Mouse (Mus musculus): ENCODE data around the gene Mrgpra2a. TPM values are rescaled to one million over a fixed set of nuclear protein-coding genes. Genes with fewer than 3 reads are reported as not detected.
"Not testable (repeated sequence)": the region's sequence is repeated elsewhere in the genome, so short reads cannot be mapped to it uniquely, and the experiment has no call there.

Mrgpra2a gene
- polyA plus RNA-seq (2012; rRNA removed): not detected in 2 replicates

DNA sequence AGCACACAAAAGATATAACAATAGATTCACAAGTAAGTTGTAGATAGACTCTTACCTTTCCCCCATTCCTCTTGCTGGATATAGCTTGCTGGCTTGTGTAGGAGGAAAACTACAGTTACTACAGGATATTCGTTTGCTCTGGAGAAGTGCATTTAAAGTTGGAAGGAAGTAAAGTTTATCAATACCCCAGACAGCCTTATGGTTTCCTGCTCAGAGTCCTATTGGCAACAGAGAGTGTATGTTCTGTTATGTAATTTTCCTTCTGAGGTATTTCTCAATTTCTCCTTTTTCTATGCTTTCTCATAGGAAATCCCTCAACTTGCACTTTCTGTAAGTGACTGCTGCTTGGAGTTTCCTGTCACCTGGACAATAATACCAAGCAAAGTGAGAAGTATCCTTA, at the start of gene Mrgpra2a:
Gene Mrgpra2a, minus strand, starts transcription at position 125 of the 400 bp plus-strand sequence.
- DNase-seq (ENCODE audit: low read depth): not testable (repeated sequence)

- DNase-seq (ENCODE audit: low read depth): not testable (repeated sequence)
Measured at GRCm38 (mm10) chr7:47491266-47491665, 39.3 kb upstream of the Mrgpra2a start.

- DNase-seq (ENCODE audit: low read depth): not testable (repeated sequence)
Measured at GRCm38 (mm10) chr7:47489438-47489837, 37.5 kb upstream of the Mrgpra2a start.

DNA sequence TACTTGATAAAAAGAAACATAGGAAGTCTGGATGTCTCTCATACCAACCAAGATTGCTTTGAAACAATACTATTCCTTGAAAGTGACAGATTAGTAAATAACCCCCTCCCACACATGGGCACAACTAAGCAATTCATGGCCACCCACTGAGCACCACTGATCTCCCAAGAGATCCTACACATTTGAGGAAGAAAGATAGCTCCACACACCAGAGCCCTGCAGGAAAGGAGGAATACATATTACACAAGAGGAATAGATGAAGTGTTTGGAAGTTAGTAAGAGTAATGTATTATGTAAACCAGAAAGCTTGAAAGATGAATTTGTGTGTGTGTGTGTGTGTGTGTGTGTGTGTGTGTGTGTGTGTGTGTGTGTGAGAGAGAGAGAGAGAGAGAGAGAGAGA, 31.2 kb upstream of the Mrgpra2a start:
- DNase-seq (ENCODE audit: low read depth): not testable (repeated sequence)

DNA sequence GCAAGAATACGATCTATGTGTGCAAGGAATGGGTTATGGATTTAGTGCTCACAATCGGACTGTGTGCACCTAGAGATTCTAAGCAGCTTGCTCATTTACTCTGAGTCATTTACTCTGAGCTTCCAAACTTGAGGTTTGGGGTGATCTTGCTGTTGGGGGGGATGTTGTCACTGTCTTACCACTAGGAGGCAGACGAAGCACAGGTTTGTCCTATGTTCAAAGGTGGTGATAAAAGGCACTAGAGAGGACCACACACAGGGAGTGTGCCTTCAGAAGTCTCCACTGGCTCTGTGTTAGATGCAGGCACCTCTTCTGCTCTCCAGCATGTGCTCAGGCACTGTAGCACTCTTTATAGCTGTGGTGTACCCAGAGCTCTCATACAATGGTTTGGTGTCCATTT, 22.0 kb upstream of the Mrgpra2a start:
- DNase-seq (ENCODE audit: low read depth): not testable (repeated sequence)

- not testable (repeated sequence) for DNase-seq (ENCODE audit: low read depth)
Measured at GRCm38 (mm10) chr7:47465278-47465981, 13.5 kb upstream of the Mrgpra2a start.

DNA sequence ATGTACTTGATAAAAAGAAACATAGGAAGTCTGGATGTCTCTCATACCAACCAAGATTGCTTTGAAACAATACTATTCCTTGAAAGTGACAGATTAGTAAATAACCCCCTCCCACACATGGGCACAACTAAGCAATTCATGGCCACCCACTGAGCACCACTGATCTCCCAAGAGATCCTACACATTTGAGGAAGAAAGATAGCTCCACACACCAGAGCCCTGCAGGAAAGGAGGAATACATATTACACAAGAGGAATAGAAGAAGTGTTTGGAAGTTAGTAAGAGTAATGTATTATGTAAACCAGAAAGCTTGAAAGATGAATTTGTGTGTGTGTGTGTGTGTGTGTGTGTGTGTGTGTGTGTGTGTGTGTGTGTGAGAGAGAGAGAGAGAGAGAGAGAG, 6.2 kb downstream of the Mrgpra2a start:
- not testable (repeated sequence) for DNase-seq (ENCODE audit: low read depth)

GRCm38 (mm10) chr7:47436463-47436862, 15.5 kb downstream of the Mrgpra2a start:
- not testable (repeated sequence) for DNase-seq (ENCODE audit: low read depth)

- not testable (repeated sequence) for DNase-seq (ENCODE audit: low read depth)
Measured at GRCm38 (mm10) chr7:47427815-47428508, 24.0 kb downstream of the Mrgpra2a start.

DNA sequence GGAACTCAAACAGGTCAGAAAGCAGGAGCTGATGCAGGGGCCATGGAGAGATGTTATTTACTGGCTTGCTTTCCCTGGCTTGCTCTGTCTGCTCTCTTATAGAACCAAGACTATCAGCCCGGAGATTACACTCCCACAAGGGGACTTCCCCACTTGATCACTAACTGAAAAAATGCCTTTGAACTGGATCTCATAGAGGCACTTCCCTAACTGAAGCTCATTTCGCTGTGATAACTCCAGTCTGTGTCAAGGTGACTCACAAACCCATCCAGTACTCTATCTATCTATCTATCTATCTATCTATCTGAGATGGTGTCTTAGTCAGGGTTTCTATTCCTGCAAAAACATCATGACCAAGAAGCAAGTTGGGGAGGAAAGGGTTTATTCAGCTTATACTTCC, 41.3 kb downstream of the Mrgpra2a start:
- DNase-seq (ENCODE audit: low read depth): no peak

DNA sequence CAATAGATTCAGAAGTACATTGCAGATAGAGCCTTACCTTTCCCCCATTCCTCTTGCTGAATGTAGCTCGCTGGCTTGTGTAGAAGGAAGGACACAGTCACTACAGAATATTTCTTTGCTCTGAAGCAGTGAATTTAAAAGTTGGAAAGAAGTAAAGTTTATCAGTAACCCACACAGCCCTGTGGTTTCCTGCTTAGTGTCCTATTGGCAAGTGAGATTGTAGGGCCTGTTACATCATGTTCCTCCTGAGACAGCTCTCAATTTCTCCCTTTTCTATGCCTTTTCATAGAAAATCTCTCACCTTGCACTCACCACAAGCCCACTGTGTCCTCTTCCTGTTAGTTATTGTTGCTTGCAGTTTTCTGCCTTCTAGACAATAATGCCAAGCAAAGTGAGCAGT, 42.4 kb downstream of the Mrgpra2a start:
- DNase-seq (ENCODE audit: low read depth): no peak

DNA sequence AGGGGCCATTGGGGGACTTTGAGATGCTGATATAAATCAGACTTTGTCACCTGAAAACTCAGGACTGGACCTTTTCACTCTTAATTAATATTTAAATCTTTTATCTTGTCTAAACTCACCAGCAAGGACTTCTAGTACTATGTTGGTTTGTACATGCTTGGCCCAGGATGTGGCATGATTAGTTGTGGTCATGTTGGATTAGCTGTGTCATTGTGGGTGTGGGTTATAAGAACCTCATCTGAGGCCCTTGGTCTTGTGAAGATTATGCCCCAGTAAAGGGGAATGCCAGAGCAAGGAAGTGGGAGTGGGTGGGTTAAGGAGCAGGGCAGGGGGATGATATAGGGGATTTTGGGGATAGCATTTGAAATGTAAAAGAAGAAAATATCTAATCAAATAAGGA, 50.8 kb downstream of the Mrgpra2a start:
- DNase-seq (ENCODE audit: low read depth): no peak

Other genes with a start within 250 kb of the Mrgpra2a start
- gene Mrgpra6, start 247.2 kb downstream of the Mrgpra2a start, polyA plus RNA-seq (2012; rRNA removed): not detected in 2 replicates
- gene Mrgpra9, start 199.3 kb downstream of the Mrgpra2a start, polyA plus RNA-seq (2012; rRNA removed): not detected in 2 replicates
- not detected in 2 replicates for gene Mrgpra1, start 97.9 kb downstream of the Mrgpra2a start, polyA plus RNA-seq (2012; rRNA removed)
- gene Mrgpra2b, start 76.7 kb upstream of the Mrgpra2a start, polyA plus RNA-seq (2012; rRNA removed): not detected in 2 replicates
- not detected in 2 replicates for gene Mrgpra3, start 149.2 kb upstream of the Mrgpra2a start, polyA plus RNA-seq (2012; rRNA removed)

All from gonadal fat pad, adult 2 months (tissue).